Mouse (Mus musculus): ENCODE data around the gene Pdss2. TPM values are rescaled to one million over a fixed set of nuclear protein-coding genes. Genes with fewer than 3 reads are reported as not detected.

The Pdss2 gene
- polyA plus RNA-seq, 1 experiment from 2014 or later: 13.2 TPM

DNA sequence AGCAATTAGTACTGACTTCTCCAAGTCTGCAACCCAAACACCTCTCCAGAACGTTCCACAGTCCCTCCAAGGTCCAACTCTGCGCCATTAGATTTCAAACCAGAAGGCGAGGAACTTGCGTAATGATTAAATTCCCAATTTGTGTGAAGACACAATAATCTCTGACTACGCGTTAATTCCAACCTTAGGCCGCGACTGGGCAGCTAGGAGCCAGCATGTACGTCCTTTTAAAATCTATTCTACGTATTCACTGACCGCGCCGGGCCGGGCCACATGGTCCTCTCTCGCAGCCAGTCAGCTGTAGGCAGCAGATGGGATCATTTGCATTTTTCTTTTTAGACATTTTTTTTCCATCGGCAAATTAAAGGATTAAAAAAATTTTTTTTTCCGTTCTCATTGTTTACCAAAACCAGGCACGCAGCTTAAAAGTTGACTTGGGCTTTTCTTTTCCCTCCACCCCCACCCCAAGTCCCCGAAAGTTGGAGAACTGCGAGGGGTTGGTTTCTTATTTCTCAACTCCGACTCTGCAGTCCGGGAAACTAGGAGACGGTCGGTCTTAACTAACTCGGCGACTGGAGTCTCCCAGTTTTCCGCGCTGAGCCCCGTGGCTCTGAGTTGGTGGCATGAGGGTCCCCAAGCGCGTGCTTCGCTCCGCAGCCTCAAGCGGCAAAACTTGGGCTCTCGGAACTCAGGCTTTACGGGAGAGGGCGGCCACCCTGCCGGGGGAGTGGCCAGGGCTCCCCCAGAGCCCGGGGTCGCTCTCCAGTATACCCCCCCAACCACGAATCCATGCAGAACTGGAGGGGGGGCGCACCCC lies 256.8 kb downstream of the Pdss2 start:
- peak overlapping the region; percentile 98 for H3K27ac ChIP-seq
- no peaks in the 10 kb centered on the region for H3K9me3 ChIP-seq (replicated peaks)
- H3K4me1 ChIP-seq (replicated peaks): peaks cover 36% of the 10 kb centered on the region
- H3K4me2 ChIP-seq: peak overlapping the region; percentile 99
- no peaks in the 10 kb centered on the region for H3K27me3 ChIP-seq
- WGBS: under 1% methylated on average over 42 of the region's 42 CpGs
- H3K9ac ChIP-seq: peak overlapping the region; percentile 97
- ATAC-seq (replicated peaks; ENCODE audit: insufficient number of reproducible peaks, insufficient read depth, low FRiP score, low read depth): no peak; the same call in 1 of the 2 replicates
- H3K4me3 ChIP-seq: peak overlapping the region; percentile 90
- no peaks in the 10 kb centered on the region for H3K36me3 ChIP-seq

DNA sequence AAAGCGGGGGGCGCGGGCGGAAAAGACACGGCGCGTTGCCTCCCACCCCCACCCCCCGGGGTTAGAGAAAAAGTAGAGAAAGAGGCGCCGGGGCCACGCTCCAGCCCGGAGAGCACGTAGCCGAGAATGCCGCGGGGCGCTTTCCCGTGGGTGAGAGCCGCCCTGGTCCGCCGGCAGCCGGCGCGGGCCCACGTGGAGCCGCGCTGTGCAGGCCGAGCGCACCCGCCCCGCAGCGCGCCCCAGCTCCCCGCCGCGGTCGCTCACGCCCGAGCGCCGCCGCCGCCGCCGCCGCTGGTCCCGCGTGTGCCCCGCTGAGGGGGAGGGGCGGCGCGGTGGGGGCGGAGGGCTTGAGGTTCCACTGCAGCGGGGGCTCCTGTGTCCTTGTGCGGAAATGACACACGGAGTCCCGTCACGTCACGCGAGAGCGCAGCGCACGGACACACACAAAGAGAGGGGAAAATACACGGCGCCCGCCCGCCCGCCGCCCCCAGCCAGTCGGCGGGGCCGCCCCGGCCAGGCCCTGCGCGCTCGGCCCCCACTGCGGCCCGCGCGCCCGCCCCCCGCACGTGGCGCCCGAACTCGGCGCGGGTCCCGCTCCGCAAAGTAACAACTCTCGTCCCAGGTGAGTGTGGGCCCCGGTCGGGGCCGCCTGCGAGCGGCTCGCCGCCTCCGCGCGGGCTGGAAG lies 257.6 kb downstream of the Pdss2 start, which contains the start of gene Bend3:
Gene Bend3 (plus strand): TSS at position 81 of the 685 bp plus-strand sequence.
- Histone ChIP-seq H3K4me1 (replicated peaks) (peaks cover 44% of the 10 kb centered on the region), H3K9ac (peak within 1 kb of the TSS; percentile 97), H3K36me3 (no peaks in the 10 kb centered on the region), H3K27ac (peak within 1 kb of the TSS; percentile 98), H3K4me2 (peak within 1 kb of the TSS; percentile 99), H3K27me3 (no peaks in the 10 kb centered on the region), H3K9me3 (replicated peaks) (no peaks in the 10 kb centered on the region), H3K4me3 (peak within 1 kb of the TSS; percentile 90)
- under 1% methylated on average over 71 of the region's 101 CpGs for WGBS
- peak; percentile 43 for ATAC-seq (replicated peaks; ENCODE audit: insufficient number of reproducible peaks, insufficient read depth, low FRiP score, low read depth)

DNA sequence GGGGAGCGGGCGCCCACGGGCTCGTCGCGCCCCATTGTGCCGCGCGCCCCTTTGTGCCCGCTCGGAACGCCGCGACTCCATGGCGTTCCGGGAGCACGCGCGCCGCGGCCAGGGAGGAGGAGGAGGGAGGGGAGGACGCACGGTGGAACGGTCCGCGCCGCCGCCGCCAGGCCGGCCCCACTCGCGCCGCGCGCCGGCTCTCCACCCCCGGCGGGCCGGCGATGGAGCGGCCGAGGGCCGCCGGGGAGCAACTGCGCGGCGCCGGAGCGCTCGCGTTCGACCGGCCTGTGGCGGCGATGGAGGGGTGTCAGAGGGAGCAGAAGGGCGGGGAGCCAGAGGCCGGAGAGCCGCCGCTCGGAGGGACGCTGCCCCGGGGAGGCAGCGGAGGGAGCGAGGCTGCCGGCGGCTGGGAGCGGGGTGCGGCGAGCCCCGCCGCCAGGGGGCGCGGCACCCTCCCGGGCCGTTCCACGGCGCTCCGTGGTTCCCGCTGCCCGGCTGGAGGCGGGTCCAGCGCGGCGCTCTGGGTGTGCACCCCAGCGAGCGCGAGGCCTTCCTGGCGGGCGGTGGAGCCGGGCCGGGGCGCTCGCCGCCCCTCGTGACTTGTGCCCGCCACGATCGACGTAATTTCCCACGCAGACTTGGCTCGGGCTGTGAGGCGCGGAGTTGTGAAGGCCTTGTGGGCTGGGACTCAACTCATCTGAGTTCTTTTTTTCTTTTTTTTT lies 258.3 kb downstream of the Pdss2 start:
- no peaks in the 10 kb centered on the region for H3K9me3 ChIP-seq (replicated peaks)
- peak overlapping the region; percentile 90 for H3K4me3 ChIP-seq
- H3K27me3 ChIP-seq: no peaks in the 10 kb centered on the region
- peak; percentile 83 for ATAC-seq (replicated peaks; ENCODE audit: insufficient number of reproducible peaks, insufficient read depth, low FRiP score, low read depth)
- H3K4me1 ChIP-seq (replicated peaks): peaks cover 49% of the 10 kb centered on the region
- peak overlapping the region; percentile 98 for H3K27ac ChIP-seq
- peak overlapping the region; percentile 99 for H3K4me2 ChIP-seq
- H3K9ac ChIP-seq: peak overlapping the region; percentile 97
- 0% methylated on average over 73 of the region's 103 CpGs for WGBS
- H3K36me3 ChIP-seq: no peaks in the 10 kb centered on the region

DNA sequence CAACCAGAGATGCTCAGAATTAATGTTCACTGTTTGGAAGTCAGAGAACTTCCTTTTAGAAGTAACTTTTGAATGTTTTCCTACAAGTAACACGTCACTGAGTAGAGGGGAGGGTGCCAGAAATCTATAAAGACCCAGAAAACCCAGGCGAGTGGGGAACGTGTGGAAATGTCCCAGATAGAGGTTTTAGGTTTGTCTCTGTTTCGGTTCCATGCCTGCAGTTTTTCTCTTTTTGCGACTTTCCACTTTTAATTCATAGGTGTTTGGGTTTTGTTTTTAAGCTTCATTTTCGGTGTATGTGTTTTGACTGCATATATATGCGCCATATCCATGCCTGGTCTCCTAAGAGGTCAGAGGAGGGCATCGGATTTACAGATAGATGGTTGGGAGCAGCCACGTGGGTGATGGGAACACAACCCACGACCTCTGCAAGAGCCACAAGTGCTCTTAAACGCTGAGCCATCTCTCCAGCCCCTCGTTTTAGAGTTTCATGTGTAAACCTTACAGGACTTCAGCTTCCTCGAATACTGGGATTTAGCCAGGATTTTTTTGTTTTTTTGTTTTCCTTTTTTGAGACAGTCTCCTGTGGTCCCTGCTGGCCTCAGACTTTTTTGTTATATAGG lies 259.1 kb downstream of the Pdss2 start:
- H3K9me3 ChIP-seq (replicated peaks): no peaks in the 10 kb centered on the region
- peak overlapping the region; percentile 98 for H3K27ac ChIP-seq
- no peaks in the 10 kb centered on the region for H3K27me3 ChIP-seq
- H3K9ac ChIP-seq: peak overlapping the region; percentile 97
- H3K4me3 ChIP-seq: peak overlapping the region; percentile 90
- no peak for ATAC-seq (replicated peaks; ENCODE audit: insufficient number of reproducible peaks, insufficient read depth, low FRiP score, low read depth)
- H3K4me1 ChIP-seq (replicated peaks): peaks cover 49% of the 10 kb centered on the region
- no peaks in the 10 kb centered on the region for H3K36me3 ChIP-seq
- H3K4me2 ChIP-seq: peak overlapping the region; percentile 99
- 14% methylated on average over 13 of the region's 13 CpGs for WGBS

DNA sequence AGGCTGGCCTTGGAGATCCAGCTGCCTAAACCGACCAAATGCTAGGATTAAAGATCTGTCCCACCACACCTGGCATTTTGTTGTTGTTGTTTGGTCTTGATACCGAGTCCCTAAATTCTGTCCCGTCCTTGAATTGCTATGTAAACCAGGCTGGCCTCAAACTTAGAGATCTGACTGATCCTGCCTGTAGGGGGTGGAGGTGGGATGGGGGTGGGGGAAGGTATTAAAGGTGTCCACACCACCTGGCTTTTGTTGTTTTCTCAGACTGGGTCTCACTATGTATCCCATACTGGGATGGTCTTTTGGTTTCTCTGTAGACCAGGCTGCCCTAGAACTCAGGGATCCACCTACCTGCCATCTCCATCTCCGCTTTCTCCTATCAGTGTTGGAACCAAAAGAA lies 259.9 kb downstream of the Pdss2 start:
- Histone ChIP-seq H3K27ac (no peak overlapping the region), H3K4me2 (no peak overlapping the region), H3K9me3 (replicated peaks) (no peaks in the 10 kb centered on the region), H3K4me1 (replicated peaks) (peaks cover 56% of the 10 kb centered on the region), H3K4me3 (no peak overlapping the region), H3K9ac (no peak overlapping the region), H3K36me3 (no peaks in the 10 kb centered on the region), H3K27me3 (no peaks in the 10 kb centered on the region)
- no peak for ATAC-seq (replicated peaks; ENCODE audit: insufficient number of reproducible peaks, insufficient read depth, low FRiP score, low read depth)
- WGBS: 46% methylated on average over 4 of the region's 4 CpGs

DNA sequence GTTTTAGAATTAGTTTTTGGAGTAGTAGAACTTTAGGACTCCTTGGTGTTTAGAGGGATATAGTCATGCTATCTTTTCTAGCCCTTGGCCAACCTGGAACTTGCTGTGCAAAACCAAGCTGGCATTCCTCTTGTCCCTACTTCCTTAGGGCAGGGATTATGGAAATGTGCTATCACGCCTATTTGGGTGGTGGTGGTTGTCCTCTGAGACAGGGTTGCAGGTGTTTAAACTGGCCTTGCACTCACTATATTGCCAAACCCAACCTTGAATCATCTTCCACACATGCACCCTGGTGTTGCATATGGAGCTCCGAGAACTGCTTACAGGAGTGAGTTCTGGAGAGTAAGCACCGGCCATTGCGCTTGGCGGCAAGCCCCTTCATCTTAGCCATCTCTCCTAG lies 260.7 kb downstream of the Pdss2 start:
- peaks cover 56% of the 10 kb centered on the region for H3K4me1 ChIP-seq (replicated peaks)
- ATAC-seq (replicated peaks; ENCODE audit: insufficient number of reproducible peaks, insufficient read depth, low FRiP score, low read depth): no peak

DNA sequence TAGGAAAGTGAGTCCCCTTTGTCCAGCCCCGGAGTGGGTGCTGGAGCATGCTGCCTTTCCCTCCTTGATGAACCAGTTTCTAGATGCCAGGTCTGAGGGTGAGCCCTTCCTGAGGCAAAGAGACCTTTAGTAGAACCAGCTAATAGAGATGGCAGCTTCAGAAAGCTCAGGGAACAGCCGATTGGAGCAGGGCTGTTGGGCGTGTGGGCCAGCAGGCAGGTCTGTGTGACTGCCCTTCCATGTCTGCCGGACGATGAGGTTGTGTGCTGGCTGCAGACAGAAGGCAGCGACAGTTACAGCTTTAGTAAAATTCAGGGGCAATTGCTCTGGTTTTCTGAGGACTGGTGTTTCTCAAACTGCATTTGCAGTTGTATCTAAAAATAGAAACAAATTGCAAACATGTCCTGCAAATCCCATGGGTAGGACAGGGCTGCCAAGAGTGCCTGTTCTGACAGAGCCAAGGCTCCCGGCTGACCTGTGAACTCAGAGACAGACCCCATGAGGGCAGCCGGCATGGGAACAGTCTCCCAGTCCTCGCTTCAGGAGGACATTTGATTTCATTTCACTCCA lies 262.2 kb downstream of the Pdss2 start:
- Histone ChIP-seq H3K36me3 (no peaks in the 10 kb centered on the region), H3K4me3 (peak overlapping the region; percentile 18; the same call in 1 of the 2 replicates), H3K9ac (peak overlapping the region; percentile 10), H3K4me2 (peak overlapping the region; percentile 56), H3K9me3 (replicated peaks) (no peaks in the 10 kb centered on the region), H3K27me3 (no peaks in the 10 kb centered on the region), H3K4me1 (replicated peaks) (peaks cover 61% of the 10 kb centered on the region), H3K27ac (peak overlapping the region; percentile 90)
- WGBS: 24% methylated on average over 9 of the region's 9 CpGs
- no peak for ATAC-seq (replicated peaks; ENCODE audit: insufficient number of reproducible peaks, insufficient read depth, low FRiP score, low read depth)

More for the DNA sequence above, 260.7 kb downstream of the Pdss2 start:
- 92% methylated on average over 5 of the region's 5 CpGs for WGBS
- Histone ChIP-seq H3K4me3 (no peak overlapping the region), H3K36me3 (no peaks in the 10 kb centered on the region), H3K27ac (no peak overlapping the region), H3K27me3 (no peaks in the 10 kb centered on the region), H3K9ac (no peak overlapping the region), H3K9me3 (replicated peaks) (no peaks in the 10 kb centered on the region), H3K4me2 (no peak overlapping the region)

DNA sequence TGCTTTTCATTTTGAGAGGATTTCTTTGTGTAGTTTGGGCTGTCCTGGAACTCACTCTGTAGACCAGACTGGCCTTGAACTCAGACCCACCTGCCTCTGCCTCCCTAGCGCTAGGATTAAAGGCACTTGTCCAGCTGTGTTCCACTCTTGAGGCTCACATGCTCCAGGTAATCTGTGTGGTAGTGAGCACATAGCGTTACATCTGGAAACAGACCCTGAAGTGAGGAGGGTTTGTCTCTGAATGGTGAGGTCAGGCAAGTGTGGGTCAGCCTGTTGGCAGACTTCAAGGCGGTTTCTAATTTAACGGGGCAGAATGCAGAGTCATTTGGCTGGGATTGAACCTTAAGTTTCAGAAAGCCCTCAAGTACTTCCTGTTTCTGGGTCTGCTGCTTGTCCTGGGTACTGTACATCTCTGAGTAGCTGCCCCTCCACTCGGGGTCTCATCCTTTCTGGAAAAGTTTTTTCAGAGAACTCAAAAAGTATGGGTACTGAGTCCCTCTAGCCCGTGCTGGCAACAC lies 264.5 kb downstream of the Pdss2 start:
- Histone ChIP-seq H3K9me3 (replicated peaks) (no peaks in the 10 kb centered on the region), H3K27me3 (no peaks in the 10 kb centered on the region), H3K4me3 (no peak overlapping the region), H3K9ac (no peak overlapping the region), H3K27ac (no peak overlapping the region), H3K36me3 (no peaks in the 10 kb centered on the region), H3K4me1 (replicated peaks) (peaks cover 75% of the 10 kb centered on the region), H3K4me2 (no peak overlapping the region)
- 78% methylated on average over 6 of the region's 6 CpGs for WGBS
- ATAC-seq (replicated peaks; ENCODE audit: insufficient number of reproducible peaks, insufficient read depth, low FRiP score, low read depth): no peak

DNA sequence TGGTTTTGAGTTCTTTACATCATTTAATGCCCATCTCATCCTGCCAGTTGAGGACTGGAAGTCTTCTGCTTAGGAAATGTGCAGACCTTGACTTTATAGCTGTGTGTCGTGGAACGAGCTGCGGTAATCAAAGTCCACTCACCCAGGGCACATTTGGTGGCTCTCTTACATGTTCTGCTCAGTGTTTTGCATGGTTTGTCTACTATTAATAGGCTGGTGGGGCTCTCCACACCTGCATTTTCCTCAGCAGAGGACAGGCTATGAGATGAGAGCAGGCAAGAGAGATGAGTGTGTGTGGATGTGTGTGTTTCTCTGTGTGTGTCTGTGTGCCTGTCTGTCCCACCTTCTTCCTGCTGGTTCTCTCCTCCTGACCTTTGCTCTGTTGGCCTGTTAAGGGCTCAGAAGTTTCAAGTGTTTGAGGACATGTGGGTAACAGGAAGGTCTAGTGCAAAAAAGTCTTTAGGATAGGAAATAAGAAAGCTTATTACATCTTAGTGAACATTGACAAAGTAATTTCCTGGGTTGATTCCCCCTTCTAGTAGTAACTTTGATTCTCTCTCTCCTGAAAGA lies 266.2 kb downstream of the Pdss2 start:
- Histone ChIP-seq H3K36me3 (no peaks in the 10 kb centered on the region), H3K4me3 (no peak overlapping the region), H3K27me3 (no peaks in the 10 kb centered on the region), H3K4me1 (replicated peaks) (peaks cover 63% of the 10 kb centered on the region), H3K9me3 (replicated peaks) (no peaks in the 10 kb centered on the region), H3K9ac (no peak overlapping the region), H3K4me2 (no peak overlapping the region), H3K27ac (0 out of 2 replicates have a peak overlapping the region, but pooled peaks have one; percentile 12)
- WGBS: 56% methylated on average over 3 of the region's 3 CpGs
- no peak for ATAC-seq (replicated peaks; ENCODE audit: insufficient number of reproducible peaks, insufficient read depth, low FRiP score, low read depth)

DNA sequence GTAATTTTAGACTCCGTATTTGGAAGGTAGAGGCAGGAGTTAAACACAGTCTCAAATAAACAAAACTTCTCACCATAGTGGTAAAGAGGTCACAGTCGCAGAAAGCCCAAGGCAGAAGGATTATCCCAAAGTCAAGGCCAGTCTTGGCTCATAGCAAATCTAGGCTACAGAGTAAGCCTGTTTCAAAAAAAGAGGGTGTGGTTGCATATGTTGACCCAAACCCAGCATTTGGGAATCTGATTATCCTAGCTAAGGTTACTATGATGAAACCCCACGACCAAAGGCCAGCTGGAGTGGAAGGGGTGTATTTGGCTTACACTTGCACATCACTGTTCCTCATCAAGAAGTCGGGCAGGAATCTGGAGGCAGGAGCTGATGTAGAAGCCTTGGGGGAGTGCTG lies 267.0 kb downstream of the Pdss2 start:
- no peak overlapping the region for H3K9ac ChIP-seq
- H3K27me3 ChIP-seq: no peaks in the 10 kb centered on the region
- no peaks in the 10 kb centered on the region for H3K36me3 ChIP-seq
- WGBS: 74% methylated on average over 4 of the region's 4 CpGs
- no peak overlapping the region for H3K4me3 ChIP-seq
- H3K9me3 ChIP-seq (replicated peaks): no peaks in the 10 kb centered on the region
- no peak overlapping the region for H3K27ac ChIP-seq
- no peak for ATAC-seq (replicated peaks; ENCODE audit: insufficient number of reproducible peaks, insufficient read depth, low FRiP score, low read depth)
- peaks cover 57% of the 10 kb centered on the region for H3K4me1 ChIP-seq (replicated peaks)
- H3K4me2 ChIP-seq: no peak overlapping the region
